Mouse (Mus musculus) erythroblast, embryonic 14.5 days (primary cell): ENCODE results near the gene Cep63. TPM values are rescaled to one million over a fixed set of nuclear protein-coding genes. Genes with fewer than 3 reads are reported as not detected.

Experiments
- H3K27me3 ChIP-seq: 2 replicates; pipeline ENCODE4 v1.6.1; 2012; ENCODE audit warnings: inconsistent platforms; ENCODE audit not compliant: control insufficient read depth
- H3K36me3 ChIP-seq: 2 replicates; pipeline ENCODE4 v1.6.1; 2012; ENCODE audit warnings: mild to moderate bottlenecking, inconsistent platforms; ENCODE audit not compliant: control insufficient read depth
- H3K4me1 ChIP-seq: 2 replicates; pipeline ENCODE4 v1.6.1; 2012; ENCODE audit warnings: inconsistent platforms; ENCODE audit not compliant: control insufficient read depth
- H3K4me3 ChIP-seq: replicated peaks from 2 replicates; pipeline ENCODE3; 2012; ENCODE audit warnings: moderate library complexity, mild to moderate bottlenecking, inconsistent platforms
- H3K9me3 ChIP-seq: 2 replicates; pipeline ENCODE4 v1.6.1; 2012; ENCODE audit warnings: low read length, inconsistent platforms, mixed read lengths; ENCODE audit not compliant: control insufficient read depth
- GATA1 ChIP-seq: IDR thresholded peaks from 2 replicates; pipeline ENCODE4 v1.6.1; 2012; ENCODE audit warnings: low read length, inconsistent platforms, mixed read lengths
- TAL1 ChIP-seq: IDR thresholded peaks from 3 replicates; pipeline ENCODE4 v1.6.1; 2012; ENCODE audit warnings: low read length, inconsistent platforms, mixed read lengths
- polyA plus RNA-seq: library from polyadenylated mRNA; stranded (reverse); fragments of >175 nt; gene quantifications from 2 replicates; pipeline ENCODE4 v1.2.3, GENCODE M21; 2012

The Cep63 gene
- polyA plus RNA-seq, 1 experiment: 2.3 TPM

GRCm38 (mm10) chr9:102632923-102633537 lies 6.7 kb upstream of the Cep63 start:
- peaks cover 11% of the 10 kb centered on the region for H3K4me1 ChIP-seq
- H3K27me3 ChIP-seq: no peaks in the 10 kb centered on the region
- H3K36me3 ChIP-seq: peaks cover 23% of the 10 kb centered on the region
- H3K9me3 ChIP-seq: no peaks in the 10 kb centered on the region
- no peak overlapping the region for H3K4me3 ChIP-seq
- TF ChIP-seq GATA1 (no peak; the same call in 1 of the 2 replicates), TAL1 (no peak)

- peaks cover 19% of the 10 kb centered on the region for H3K4me1 ChIP-seq
- H3K36me3 ChIP-seq: peaks cover 23% of the 10 kb centered on the region
- no peaks in the 10 kb centered on the region for H3K27me3 ChIP-seq
- H3K4me3 ChIP-seq: no peak overlapping the region
- TF ChIP-seq GATA1: no peak
- TF ChIP-seq TAL1: no peak
- H3K9me3 ChIP-seq: no peaks in the 10 kb centered on the region
Observed at GRCm38 (mm10) chr9:102632173-102632572, 5.8 kb upstream of the Cep63 start.

GRCm38 (mm10) chr9:102631589-102632147 lies 5.3 kb upstream of the Cep63 start:
- H3K4me3 ChIP-seq: no peak overlapping the region
- H3K27me3 ChIP-seq: no peaks in the 10 kb centered on the region
- H3K9me3 ChIP-seq: no peaks in the 10 kb centered on the region
- peaks cover 23% of the 10 kb centered on the region for H3K36me3 ChIP-seq
- H3K4me1 ChIP-seq: peaks cover 24% of the 10 kb centered on the region
- TF ChIP-seq GATA1 (no peak), TAL1 (no peak)

- Histone ChIP-seq H3K9me3 (no peaks in the 10 kb centered on the region), H3K27me3 (no peaks in the 10 kb centered on the region), H3K4me1 (peaks cover 37% of the 10 kb centered on the region), H3K4me3 (no peak overlapping the region), H3K36me3 (peaks cover 23% of the 10 kb centered on the region)
- TF ChIP-seq GATA1: no peak
- TF ChIP-seq TAL1: no peak
Observed at GRCm38 (mm10) chr9:102629052-102629451, 2.7 kb upstream of the Cep63 start.

GRCm38 (mm10) chr9:102627442-102627841 lies 1.1 kb upstream of the Cep63 start:
- Histone ChIP-seq H3K9me3 (no peaks in the 10 kb centered on the region), H3K27me3 (no peaks in the 10 kb centered on the region), H3K4me3 (peak overlapping the region; percentile 77), H3K36me3 (peaks cover 20% of the 10 kb centered on the region), H3K4me1 (peaks cover 44% of the 10 kb centered on the region)
- TF ChIP-seq GATA1: no peak
- no peak for TF ChIP-seq TAL1

- Histone ChIP-seq H3K4me1 (peaks cover 45% of the 10 kb centered on the region), H3K9me3 (no peaks in the 10 kb centered on the region), H3K4me3 (peak overlapping the region; percentile 77), H3K36me3 (peaks cover 16% of the 10 kb centered on the region), H3K27me3 (no peaks in the 10 kb centered on the region)
- TF ChIP-seq GATA1 (no peak), TAL1 (no peak)
Observed at GRCm38 (mm10) chr9:102626839-102627225, 498 bp upstream of the Cep63 start.

GRCm38 (mm10) chr9:102625401-102625982 lies 842 bp downstream of the Cep63 start:
- peaks cover 45% of the 10 kb centered on the region for H3K4me1 ChIP-seq

GRCm38 (mm10) chr9:102623581-102623980 lies 2.8 kb downstream of the Cep63 start:
- no peaks in the 10 kb centered on the region for H3K27me3 ChIP-seq
- peaks cover 40% of the 10 kb centered on the region for H3K4me1 ChIP-seq
- TF ChIP-seq TAL1 (no peak), GATA1 (no peak)
- no peak overlapping the region for H3K4me3 ChIP-seq
- no peaks in the 10 kb centered on the region for H3K9me3 ChIP-seq
- H3K36me3 ChIP-seq: peaks cover 7% of the 10 kb centered on the region

More at GRCm38 (mm10) chr9:102625401-102625982, 842 bp downstream of the Cep63 start:
- Histone ChIP-seq H3K4me3 (peak overlapping the region; percentile 77), H3K36me3 (peaks cover 8% of the 10 kb centered on the region), H3K9me3 (no peaks in the 10 kb centered on the region), H3K27me3 (no peaks in the 10 kb centered on the region)
- TF ChIP-seq GATA1 (no peak), TAL1 (no peak)

- no peak overlapping the region for H3K4me3 ChIP-seq
- TF ChIP-seq GATA1: no peak
- no peak for TF ChIP-seq TAL1
Observed at GRCm38 (mm10) chr9:102622876-102623275, 3.5 kb downstream of the Cep63 start.

More at GRCm38 (mm10) chr9:102622876-102623275, 3.5 kb downstream of the Cep63 start:
- H3K4me1 ChIP-seq: peaks cover 33% of the 10 kb centered on the region
- H3K9me3 ChIP-seq: no peaks in the 10 kb centered on the region
- no peaks in the 10 kb centered on the region for H3K27me3 ChIP-seq
- H3K36me3 ChIP-seq: peaks cover 8% of the 10 kb centered on the region
